Mouse (Mus musculus): ENCODE data around the gene Tcf19. TPM values are rescaled to one million over a fixed set of nuclear protein-coding genes. Genes with fewer than 3 reads are reported as not detected.

The Tcf19 gene
- 10 to 100 TPM; 11.6 to 13.6 TPM for total RNA-seq (2021)
- long read RNA-seq, experiment 1, transcript Tcf19-203 (4 exons, 1,665 nt) = major isoform, 6 of 19 reads
- long read RNA-seq, experiment 1, partial matches to known transcripts = 2 of 19 reads
- long read RNA-seq, experiment 1, other reads (novel, unspliced or antisense) = 11 of 19 reads
- long read RNA-seq, experiment 2, transcript Tcf19-203 (4 exons, 1,665 nt) = major isoform, 8 of 17 reads
- long read RNA-seq, experiment 2, partial matches to known transcripts = 5 of 17 reads
- long read RNA-seq, experiment 2, other reads (novel, unspliced or antisense) = 4 of 17 reads

- peak; percentile 96 for DNase-seq
Observed at GRCm38 (mm10) chr17:35516652-35517500, at the start of gene Tcf19, which contains the start of gene Cchcr1. TSS of gene Tcf19 (minus strand) at chr17:35516824. TSS of gene Cchcr1 (plus strand) at chr17:35517100.

GRCm38 (mm10) chr17:35558216-35558615, 41.6 kb upstream of the Tcf19 start:
- DNase-seq = no peak

DNA sequence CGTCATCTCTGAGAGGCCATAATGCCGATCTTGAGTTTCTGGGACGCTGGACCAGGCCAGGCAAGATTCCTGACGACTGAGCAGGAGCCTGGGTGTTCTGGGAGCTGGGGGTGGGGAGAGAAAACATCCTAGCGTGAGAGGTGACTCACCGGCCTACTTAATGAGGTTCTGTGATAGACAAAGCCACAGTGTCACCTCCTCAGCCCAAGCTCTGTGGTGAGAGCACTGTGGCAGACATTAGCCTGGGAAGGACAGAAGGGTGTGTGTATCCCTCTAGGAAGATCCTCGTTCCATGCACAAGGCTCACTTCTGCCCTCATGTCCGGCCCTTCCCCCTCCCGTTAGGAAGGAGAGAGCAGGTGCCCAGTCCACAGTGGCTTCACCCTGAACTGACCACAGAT, 40.7 kb upstream of the Tcf19 start:
- no peak for DNase-seq

DNA sequence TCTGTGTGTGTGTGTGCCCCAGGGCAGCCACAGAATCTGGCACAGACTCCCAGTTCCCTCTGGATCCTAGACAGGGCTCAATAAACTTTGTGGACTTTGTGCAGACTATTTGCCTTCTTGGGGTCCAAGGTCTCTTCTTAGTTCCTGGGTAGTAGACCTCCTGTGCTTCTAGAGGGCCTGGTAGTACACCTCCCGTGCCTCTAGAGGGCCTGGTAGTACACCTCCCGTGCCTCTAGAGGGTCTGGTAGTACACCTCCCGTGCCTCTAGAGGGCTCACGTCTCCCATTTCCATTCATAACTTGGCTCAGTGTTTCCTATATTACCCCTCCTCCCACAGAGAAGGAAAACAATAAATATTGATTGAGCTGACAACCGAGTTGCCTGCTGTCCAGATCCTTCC, 40.2 kb upstream of the Tcf19 start:
- no peak for DNase-seq

GRCm38 (mm10) chr17:35556186-35556765, 39.7 kb upstream of the Tcf19 start:
- no peak for DNase-seq

- DNase-seq = no peak
Observed at GRCm38 (mm10) chr17:35554761-35555397, 38.3 kb upstream of the Tcf19 start.

DNA sequence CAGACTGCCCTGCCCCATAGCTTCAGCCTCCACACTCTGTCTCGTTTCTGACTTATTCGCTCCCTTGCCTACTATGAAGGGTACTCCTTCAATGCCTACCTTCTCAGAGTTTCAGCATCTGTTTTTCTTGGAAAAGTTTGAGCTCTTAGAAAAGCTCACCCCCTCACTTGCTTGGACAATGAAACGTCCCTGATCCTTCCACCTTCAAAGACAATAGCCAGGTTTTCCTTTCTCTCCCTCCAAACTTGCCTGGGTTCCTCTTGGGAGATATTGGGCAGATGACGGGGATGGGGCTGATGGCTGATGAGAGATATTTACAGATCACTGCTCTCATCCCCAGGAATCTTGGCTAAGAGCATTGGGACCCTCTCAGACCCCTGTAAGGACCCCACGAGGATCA, 37.7 kb upstream of the Tcf19 start:
- DNase-seq = no peak

DNA sequence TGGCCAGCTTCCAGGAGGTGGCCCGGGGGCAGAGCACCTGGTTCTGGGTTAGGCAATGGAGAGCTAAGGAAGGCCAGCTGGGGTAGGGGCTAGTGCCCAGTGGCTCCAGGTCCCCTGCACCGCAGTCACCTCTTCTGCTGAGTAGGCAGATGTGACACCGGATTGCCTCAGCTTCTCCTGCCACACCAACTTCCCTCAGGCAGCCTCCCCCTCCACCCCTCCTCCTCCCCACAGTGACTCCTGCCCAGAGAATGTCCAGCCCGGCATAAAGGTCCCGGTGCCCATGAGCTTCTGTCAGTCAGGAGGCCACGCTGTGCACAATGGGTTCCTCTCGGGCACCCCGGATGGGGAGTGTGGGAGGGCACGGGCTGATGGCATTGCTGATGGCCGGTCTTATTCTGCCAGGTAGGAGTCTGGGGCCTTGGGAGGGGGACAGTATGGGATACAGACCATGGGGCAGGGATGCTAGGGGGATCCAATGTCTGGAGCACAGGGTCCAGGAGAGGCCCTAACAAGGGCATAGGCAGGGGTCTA, 35.3 kb upstream of the Tcf19 start, which contains the start of gene Cdsn:
Gene Cdsn, plus strand, starts transcription at position 248 of the 534 bp plus-strand sequence.
- no peak for DNase-seq

- no peak for DNase-seq
Observed at GRCm38 (mm10) chr17:35550871-35551270, 34.2 kb upstream of the Tcf19 start.

DNA sequence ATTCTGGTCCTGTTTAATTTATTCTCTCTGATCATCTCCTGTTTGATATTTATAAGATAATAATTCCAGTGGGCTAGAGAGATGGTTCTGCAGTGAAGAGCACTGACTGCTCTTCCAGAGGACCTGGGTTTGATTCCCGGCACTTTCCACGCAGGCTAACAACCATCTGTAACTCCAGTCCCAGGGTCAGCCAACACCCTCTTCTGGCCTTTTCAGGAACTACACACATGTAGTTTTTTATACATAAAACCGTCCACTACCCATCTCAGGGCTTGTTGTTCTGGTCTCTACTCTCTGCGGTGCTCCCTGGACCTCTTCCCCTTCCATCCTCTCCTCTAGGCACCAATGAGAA, 33.5 kb upstream of the Tcf19 start:
- no peak for DNase-seq

DNA sequence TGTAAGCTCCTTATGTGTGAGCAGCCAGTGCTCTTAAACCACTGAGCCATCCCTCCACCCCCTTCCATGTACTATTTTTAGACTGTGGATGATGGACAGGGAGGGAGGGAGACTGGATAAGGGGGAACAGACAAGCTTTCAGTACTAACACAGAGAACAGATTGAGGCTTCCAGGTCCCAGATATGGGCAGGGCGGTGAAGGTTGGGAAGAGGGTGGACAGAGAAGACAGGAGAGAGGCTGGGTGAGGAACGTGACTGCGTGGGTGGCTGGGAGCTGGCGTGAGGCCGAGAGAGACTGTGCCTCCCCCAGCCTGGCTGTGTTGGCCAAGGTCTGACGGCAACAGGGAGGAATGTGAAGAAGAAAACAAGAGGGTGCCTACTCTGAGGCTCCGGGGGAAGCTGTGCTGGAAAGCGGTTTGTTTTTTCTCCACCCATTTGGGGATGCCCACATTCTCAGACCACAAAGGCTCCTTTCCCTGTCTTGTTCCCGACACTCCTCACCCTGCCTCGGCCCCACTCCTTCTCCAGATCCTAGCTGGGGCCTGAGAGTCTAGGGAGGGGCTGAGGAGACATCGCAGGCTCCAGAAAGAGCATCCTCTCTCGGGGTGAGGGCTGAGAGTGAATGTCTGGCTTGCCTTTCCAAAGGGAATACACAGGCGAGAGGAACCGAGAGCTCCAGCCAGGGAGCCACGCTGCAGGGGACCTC, 33.0 kb upstream of the Tcf19 start:
- peak; percentile 73 for DNase-seq

GRCm38 (mm10) chr17:35548636-35549035, 32.0 kb upstream of the Tcf19 start:
- no peak for DNase-seq

DNA sequence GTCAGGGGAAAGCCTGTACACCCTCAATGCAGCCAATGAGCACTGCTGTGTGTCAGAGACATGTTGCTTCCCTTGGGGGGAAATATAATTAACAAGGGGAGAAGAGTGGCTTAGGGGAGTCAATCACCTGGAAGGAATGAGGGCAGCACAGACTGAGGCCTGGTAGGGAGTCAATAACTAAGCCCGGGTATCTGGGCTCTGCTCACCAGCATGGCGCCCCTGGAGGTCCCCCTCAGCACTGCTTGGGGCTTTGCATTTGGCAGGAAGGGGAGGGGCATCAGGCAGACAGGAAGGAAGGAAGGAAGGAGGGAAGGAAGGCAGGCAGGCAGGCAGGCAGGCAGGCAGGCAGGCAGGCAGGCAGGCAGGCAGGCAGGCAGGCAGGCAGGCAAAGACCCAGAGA, 30.8 kb upstream of the Tcf19 start:
- no peak for DNase-seq

DNA sequence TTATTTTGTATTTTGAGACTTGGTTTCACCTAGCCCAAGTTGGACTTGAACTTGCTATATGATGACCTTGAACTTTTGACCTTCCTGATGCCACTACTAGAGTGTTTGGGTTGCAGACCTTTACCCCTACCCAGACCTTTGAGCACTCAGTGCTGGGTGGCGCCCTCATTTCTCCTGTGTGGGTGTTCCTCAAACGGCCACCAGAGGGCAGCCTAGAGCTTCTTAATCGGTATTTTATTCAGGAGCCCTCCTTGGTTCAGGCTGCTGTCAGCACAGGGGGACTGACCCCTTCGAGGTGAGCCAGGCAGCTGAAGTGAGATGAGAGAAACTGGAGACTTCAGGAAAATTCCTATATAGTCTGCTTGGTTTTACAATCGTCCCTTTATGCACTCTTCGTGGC, 28.1 kb upstream of the Tcf19 start:
- DNase-seq = peak; percentile 63

GRCm38 (mm10) chr17:35544001-35544400, 27.4 kb upstream of the Tcf19 start:
- no peak for DNase-seq

GRCm38 (mm10) chr17:35543412-35543861, 26.8 kb upstream of the Tcf19 start:
- DNase-seq = no peak

GRCm38 (mm10) chr17:35542761-35543411, 26.3 kb upstream of the Tcf19 start:
- no peak for DNase-seq

GRCm38 (mm10) chr17:35539540-35539939, 22.9 kb upstream of the Tcf19 start:
- no peak for DNase-seq

DNA sequence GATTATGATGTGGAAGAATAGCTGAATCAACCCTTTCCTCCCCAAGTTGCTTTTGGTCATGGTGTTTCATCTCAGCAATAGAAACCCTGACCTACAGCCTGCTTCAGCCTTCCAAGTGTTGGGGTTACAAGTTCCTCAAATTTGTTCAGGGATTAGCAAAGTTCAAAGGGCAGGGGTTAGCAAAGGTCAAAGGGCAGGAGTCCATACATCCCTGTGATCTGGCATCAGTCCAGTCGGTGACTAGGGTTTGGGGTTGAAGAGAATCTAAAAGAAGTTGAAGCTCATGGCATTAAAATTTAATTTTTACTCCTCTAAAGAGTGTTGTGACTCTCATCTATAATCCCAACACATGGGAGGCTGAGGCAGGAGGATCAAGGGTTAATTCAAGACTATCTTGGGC, 21.9 kb upstream of the Tcf19 start:
- no peak for DNase-seq

- DNase-seq = no peak
Observed at GRCm38 (mm10) chr17:35537421-35537820, 20.8 kb upstream of the Tcf19 start.

DNA sequence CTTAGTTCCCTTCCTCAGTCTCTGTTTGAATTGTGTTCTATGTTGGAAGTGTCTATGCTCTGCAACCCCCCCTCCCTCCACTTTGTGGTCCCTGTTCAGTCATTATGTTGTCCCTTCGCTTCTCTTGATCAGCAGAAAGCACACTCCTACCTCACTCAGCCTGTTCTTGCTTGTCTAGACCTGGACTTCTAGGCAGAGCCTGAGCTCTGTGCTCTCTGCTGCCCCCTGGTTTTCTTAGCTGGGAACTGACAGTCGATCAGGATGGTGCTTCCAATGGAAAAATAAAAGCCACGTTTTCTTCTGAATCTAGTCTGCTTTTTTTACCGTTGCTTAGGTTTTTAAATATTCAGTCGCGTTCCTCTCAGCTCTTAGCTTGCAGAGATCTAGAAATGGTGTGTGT, 17.7 kb upstream of the Tcf19 start:
- DNase-seq = peak; percentile 72
